Mouse (Mus musculus): ENCODE measurements at regions not wholly inside any gene's neighbourhood (a gene's known extent, or its start where the extent isn't known, plus 50 kb on each side); places are given as distances from the start of the nearest gene placed in this dataset.

DNA sequence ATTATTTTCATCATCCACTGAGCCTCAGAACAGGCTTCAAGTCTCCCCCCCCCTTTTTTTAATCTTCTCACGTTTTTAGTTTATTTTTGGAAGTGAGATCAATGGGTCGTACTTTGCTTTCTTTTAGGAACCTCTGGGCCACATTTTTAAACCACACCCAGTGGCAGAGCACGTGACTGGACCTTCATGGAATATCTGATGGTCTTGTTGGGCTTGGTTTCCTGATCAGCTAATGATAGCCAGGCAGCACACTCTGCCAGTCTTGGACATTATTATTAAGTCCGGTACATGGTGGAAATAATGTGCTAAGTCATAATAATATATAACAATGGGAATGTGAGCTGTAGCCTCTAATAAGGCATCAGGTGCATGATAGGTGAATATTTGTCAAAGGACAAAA, 138.0 kb upstream of the Klf4 start:
- Histone ChIP-seq H3K4me1 (ENCODE audit: control insufficient read depth in 2 of 2, insufficient read depth in 2 of 2, low read length in 2 of 2) (no peaks in the 10 kb centered on the region; a peak in 1 of 4 replicates), H3K9ac (ENCODE audit: low read length) (no peak overlapping the region), H3K27me3 (ENCODE audit: control insufficient read depth, insufficient read depth, low read length) (no peaks in the 10 kb centered on the region), H3K9me3 (ENCODE audit: control insufficient read depth, low read length) (no peaks in the 10 kb centered on the region), H3K27ac (replicated peaks in 1 of 2; ENCODE audit: control insufficient read depth in 1 of 2, insufficient read depth in 1 of 2, low read depth in 2 of 2, low read length in 2 of 2) (no peak overlapping the region), H3K4me3 (ENCODE audit: control insufficient read depth in 1 of 2, insufficient read depth in 1 of 2, low read depth in 1 of 2, low read length in 2 of 2) (no peak overlapping the region), H3K36me3 (ENCODE audit: control insufficient read depth, insufficient read depth, low read length) (no peaks in the 10 kb centered on the region), H3K4me2 (ENCODE audit: low read length) (no peak overlapping the region)
- ATAC-seq (ENCODE audit: insufficient number of reproducible peaks, insufficient read depth, low FRiP score, low read depth), result no peak
- 58% methylated on average over 4 of the region's 4 CpGs for WGBS

DNA sequence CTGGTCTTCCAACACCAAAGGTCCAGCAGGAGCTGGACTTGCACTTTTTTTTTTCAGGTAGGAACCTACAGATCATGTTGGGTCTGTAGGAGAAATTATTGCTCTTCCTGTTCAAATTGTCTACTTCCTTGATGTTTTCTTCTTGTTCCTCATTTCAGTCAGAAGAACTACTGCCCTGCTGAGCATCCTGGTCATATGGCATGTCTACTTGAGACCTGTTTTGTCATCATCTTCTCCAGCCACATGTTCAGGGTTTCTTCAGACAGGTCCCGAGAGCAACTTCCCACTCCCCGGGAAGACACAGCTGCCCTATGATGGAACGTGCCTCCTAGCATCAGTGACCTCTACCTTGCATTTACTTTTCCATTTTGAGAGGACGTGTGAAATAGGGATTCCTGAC, 132.6 kb upstream of the Klf4 start:
- H3K27me3 ChIP-seq (ENCODE audit: control insufficient read depth, insufficient read depth, low read length), result peaks cover 4% of the 10 kb centered on the region; the same call in 1 of the 2 replicates
- WGBS, result 69% methylated on average over 4 of the region's 4 CpGs

GRCm38 (mm10) chr4:55663856-55664255, 131.6 kb upstream of the Klf4 start:
- 39% methylated on average over 5 of the region's 5 CpGs for WGBS
- Histone ChIP-seq H3K4me2 (ENCODE audit: low read length) (no peak overlapping the region), H3K4me1 (ENCODE audit: control insufficient read depth in 2 of 2, insufficient read depth in 2 of 2, low read length in 2 of 2) (no peaks in the 10 kb centered on the region; a peak in 1 of 4 replicates), H3K36me3 (ENCODE audit: control insufficient read depth, insufficient read depth, low read length) (no peaks in the 10 kb centered on the region), H3K9me3 (ENCODE audit: control insufficient read depth, low read length) (no peaks in the 10 kb centered on the region), H3K4me3 (ENCODE audit: control insufficient read depth in 1 of 2, insufficient read depth in 1 of 2, low read depth in 1 of 2, low read length in 2 of 2) (no peak overlapping the region), H3K27me3 (ENCODE audit: control insufficient read depth, insufficient read depth, low read length) (peaks cover 4% of the 10 kb centered on the region), H3K9ac (ENCODE audit: low read length) (no peak overlapping the region), H3K27ac (replicated peaks in 1 of 2; ENCODE audit: control insufficient read depth in 1 of 2, insufficient read depth in 1 of 2, low read depth in 2 of 2, low read length in 2 of 2) (no peak overlapping the region)
- no peak for ATAC-seq (ENCODE audit: insufficient number of reproducible peaks, insufficient read depth, low FRiP score, low read depth)

More for the DNA sequence above, 132.6 kb upstream of the Klf4 start:
- no peak for ATAC-seq (ENCODE audit: insufficient number of reproducible peaks, insufficient read depth, low FRiP score, low read depth)
- Histone ChIP-seq H3K9ac (ENCODE audit: low read length) (no peak overlapping the region), H3K4me3 (ENCODE audit: control insufficient read depth in 1 of 2, insufficient read depth in 1 of 2, low read depth in 1 of 2, low read length in 2 of 2) (no peak overlapping the region), H3K4me1 (ENCODE audit: control insufficient read depth in 2 of 2, insufficient read depth in 2 of 2, low read length in 2 of 2) (no peaks in the 10 kb centered on the region; a peak in 1 of 4 replicates), H3K9me3 (ENCODE audit: control insufficient read depth, low read length) (no peaks in the 10 kb centered on the region), H3K36me3 (ENCODE audit: control insufficient read depth, insufficient read depth, low read length) (no peaks in the 10 kb centered on the region), H3K27ac (replicated peaks in 1 of 2; ENCODE audit: control insufficient read depth in 1 of 2, insufficient read depth in 1 of 2, low read depth in 2 of 2, low read length in 2 of 2) (no peak overlapping the region), H3K4me2 (ENCODE audit: low read length) (no peak overlapping the region)

GRCm38 (mm10) chr4:55662041-55662440, 129.8 kb upstream of the Klf4 start:
- Histone ChIP-seq H3K36me3 (ENCODE audit: control insufficient read depth, insufficient read depth, low read length) (no peaks in the 10 kb centered on the region), H3K4me3 (ENCODE audit: control insufficient read depth in 1 of 2, insufficient read depth in 1 of 2, low read depth in 1 of 2, low read length in 2 of 2) (no peak overlapping the region), H3K4me1 (ENCODE audit: control insufficient read depth in 2 of 2, insufficient read depth in 2 of 2, low read length in 2 of 2) (no peaks in the 10 kb centered on the region), H3K27ac (replicated peaks in 1 of 2; ENCODE audit: control insufficient read depth in 1 of 2, insufficient read depth in 1 of 2, low read depth in 2 of 2, low read length in 2 of 2) (no peak overlapping the region), H3K4me2 (ENCODE audit: low read length) (no peak overlapping the region), H3K9ac (ENCODE audit: low read length) (no peak overlapping the region), H3K27me3 (ENCODE audit: control insufficient read depth, insufficient read depth, low read length) (peaks cover 4% of the 10 kb centered on the region), H3K9me3 (ENCODE audit: control insufficient read depth, low read length) (no peaks in the 10 kb centered on the region)
- ATAC-seq (ENCODE audit: insufficient number of reproducible peaks, insufficient read depth, low FRiP score, low read depth), result no peak
- whole genome bisulfite sequencing, result 61% methylated on average over 5 of the region's 5 CpGs

GRCm38 (mm10) chr4:55658904-55659303, 126.6 kb upstream of the Klf4 start:
- H3K36me3 ChIP-seq (ENCODE audit: control insufficient read depth, insufficient read depth, low read length), result no peaks in the 10 kb centered on the region
- no peak overlapping the region for H3K27ac ChIP-seq (replicated peaks in 1 of 2; ENCODE audit: control insufficient read depth in 1 of 2, insufficient read depth in 1 of 2, low read depth in 2 of 2, low read length in 2 of 2)
- no peaks in the 10 kb centered on the region for H3K4me1 ChIP-seq (ENCODE audit: control insufficient read depth in 2 of 2, insufficient read depth in 2 of 2, low read length in 2 of 2)
- H3K9me3 ChIP-seq (ENCODE audit: control insufficient read depth, low read length), result no peaks in the 10 kb centered on the region
- WGBS, result 88% methylated on average over 6 of the region's 6 CpGs
- H3K27me3 ChIP-seq (ENCODE audit: control insufficient read depth, insufficient read depth, low read length), result peaks cover 4% of the 10 kb centered on the region
- ATAC-seq (ENCODE audit: insufficient number of reproducible peaks, insufficient read depth, low FRiP score, low read depth), result no peak
- no peak overlapping the region for H3K9ac ChIP-seq (ENCODE audit: low read length)
- H3K4me3 ChIP-seq (ENCODE audit: control insufficient read depth in 1 of 2, insufficient read depth in 1 of 2, low read depth in 1 of 2, low read length in 2 of 2), result no peak overlapping the region
- no peak overlapping the region for H3K4me2 ChIP-seq (ENCODE audit: low read length)

GRCm38 (mm10) chr4:55655329-55655728, 123.1 kb upstream of the Klf4 start:
- Histone ChIP-seq H3K4me1 (ENCODE audit: control insufficient read depth in 2 of 2, insufficient read depth in 2 of 2, low read length in 2 of 2) (peaks cover 8 to 12% of the 10 kb centered on the region in 2 experiments), H3K4me3 (ENCODE audit: control insufficient read depth in 1 of 2, insufficient read depth in 1 of 2, low read depth in 1 of 2, low read length in 2 of 2) (no peak overlapping the region), H3K4me2 (ENCODE audit: low read length) (no peak overlapping the region), H3K27ac (replicated peaks in 1 of 2; ENCODE audit: control insufficient read depth in 1 of 2, insufficient read depth in 1 of 2, low read depth in 2 of 2, low read length in 2 of 2) (no peak overlapping the region), H3K36me3 (ENCODE audit: control insufficient read depth, insufficient read depth, low read length) (no peaks in the 10 kb centered on the region), H3K9ac (ENCODE audit: low read length) (no peak overlapping the region), H3K9me3 (ENCODE audit: control insufficient read depth, low read length) (no peaks in the 10 kb centered on the region), H3K27me3 (ENCODE audit: control insufficient read depth, insufficient read depth, low read length) (peaks cover 4% of the 10 kb centered on the region)
- 80% methylated on average over 2 of the region's 2 CpGs for WGBS
- ATAC-seq (ENCODE audit: insufficient number of reproducible peaks, insufficient read depth, low FRiP score, low read depth), result no peak

DNA sequence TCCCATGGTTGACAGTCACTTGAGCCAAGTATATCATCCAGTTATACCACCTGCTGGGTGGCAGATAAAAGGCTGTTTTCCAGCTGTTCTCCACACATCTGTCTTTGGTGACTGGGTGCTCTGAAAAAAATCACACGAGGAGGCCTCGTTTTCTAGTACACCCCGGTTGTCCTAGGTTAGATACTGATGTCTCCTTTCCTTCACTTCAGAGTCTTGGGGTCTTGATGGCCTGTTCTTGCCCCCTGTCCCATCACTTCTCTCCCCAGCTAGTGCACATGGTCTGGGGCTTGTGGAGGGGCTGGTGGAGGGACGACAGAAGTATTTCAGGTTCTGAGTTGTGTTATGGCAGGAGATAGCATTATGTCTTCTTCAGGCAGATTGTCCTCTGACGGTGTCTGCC, 120.4 kb upstream of the Klf4 start:
- ATAC-seq (ENCODE audit: insufficient number of reproducible peaks, insufficient read depth, low FRiP score, low read depth), result no peak
- Histone ChIP-seq H3K9ac (ENCODE audit: low read length) (no peak overlapping the region; the same call in 1 of the 2 replicates), H3K4me1 (ENCODE audit: control insufficient read depth in 2 of 2, insufficient read depth in 2 of 2, low read length in 2 of 2) (peaks cover 8 to 15% of the 10 kb centered on the region in 2 experiments), H3K27ac (replicated peaks in 1 of 2; ENCODE audit: control insufficient read depth in 1 of 2, insufficient read depth in 1 of 2, low read depth in 2 of 2, low read length in 2 of 2) (no peak overlapping the region), H3K4me2 (ENCODE audit: low read length) (peak overlapping the region; percentile 65; the same call in 1 of the 2 replicates), H3K27me3 (ENCODE audit: control insufficient read depth, insufficient read depth, low read length) (no peaks in the 10 kb centered on the region), H3K4me3 (ENCODE audit: control insufficient read depth in 1 of 2, insufficient read depth in 1 of 2, low read depth in 1 of 2, low read length in 2 of 2) (no peak overlapping the region), H3K9me3 (ENCODE audit: control insufficient read depth, low read length) (no peaks in the 10 kb centered on the region), H3K36me3 (ENCODE audit: control insufficient read depth, insufficient read depth, low read length) (no peaks in the 10 kb centered on the region)
- 76% methylated on average over 5 of the region's 5 CpGs for WGBS

DNA sequence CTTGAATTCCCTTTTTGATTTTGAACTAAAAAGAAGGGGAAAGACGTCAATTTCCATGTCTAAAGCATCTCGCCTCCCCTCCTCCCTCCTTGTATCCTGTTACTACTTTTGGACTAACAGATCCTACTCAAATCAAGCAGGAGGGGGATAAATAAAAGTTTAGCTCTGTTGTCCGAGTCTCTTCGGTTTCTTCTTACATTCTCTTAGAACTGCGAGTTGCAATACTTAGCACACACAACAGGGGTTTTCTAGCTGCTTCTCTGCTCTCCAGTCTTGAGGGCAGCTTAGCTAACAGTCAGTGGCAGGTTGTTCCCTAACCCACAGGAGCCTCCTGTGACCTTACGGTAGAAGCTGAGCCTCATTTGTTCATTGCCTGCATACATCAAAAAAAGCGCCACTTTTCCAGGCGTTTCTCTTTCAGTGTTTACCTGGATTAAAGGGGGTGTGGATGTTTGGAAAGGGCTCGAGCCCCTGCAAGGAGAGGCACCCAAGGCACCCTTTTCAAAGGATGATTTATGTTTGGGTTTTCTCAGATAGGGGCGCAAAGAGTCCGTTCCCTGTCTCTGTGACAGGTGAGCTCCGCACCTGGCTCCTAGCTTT, 119.6 kb upstream of the Klf4 start:
- H3K27me3 ChIP-seq (ENCODE audit: control insufficient read depth, insufficient read depth, low read length), result no peaks in the 10 kb centered on the region
- WGBS, result 12% methylated on average over 12 of the region's 12 CpGs

More for the DNA sequence above, 119.6 kb upstream of the Klf4 start:
- peak overlapping the region; percentile 84 for H3K9ac ChIP-seq (ENCODE audit: low read length)
- H3K4me2 ChIP-seq (ENCODE audit: low read length), result peak overlapping the region; percentile 65
- H3K4me1 ChIP-seq (ENCODE audit: control insufficient read depth in 2 of 2, insufficient read depth in 2 of 2, low read length in 2 of 2), result peaks cover 8 to 15% of the 10 kb centered on the region in 2 experiments
- H3K9me3 ChIP-seq (ENCODE audit: control insufficient read depth, low read length), result no peaks in the 10 kb centered on the region
- H3K4me3 ChIP-seq (ENCODE audit: control insufficient read depth in 1 of 2, insufficient read depth in 1 of 2, low read depth in 1 of 2, low read length in 2 of 2), result peak overlapping the region; percentile 56 to 87
- no peaks in the 10 kb centered on the region for H3K36me3 ChIP-seq (ENCODE audit: control insufficient read depth, insufficient read depth, low read length)
- no peak for ATAC-seq (ENCODE audit: insufficient number of reproducible peaks, insufficient read depth, low FRiP score, low read depth)
- H3K27ac ChIP-seq (replicated peaks in 1 of 2; ENCODE audit: control insufficient read depth in 1 of 2, insufficient read depth in 1 of 2, low read depth in 2 of 2, low read length in 2 of 2), result peak overlapping the region; percentile 96
